Mouse (Mus musculus) liver, embryonic 15.5 days (tissue): ENCODE data around the gene Gtdc1. TPM values are rescaled to one million over a fixed set of nuclear protein-coding genes. Genes with fewer than 3 reads are reported as not detected.

ENCODE experiments used
- ATAC-seq: fragments of 200-750 bp; cut with Nextera tagmentation; 2 replicates; pipeline ENCODE4 v1.8.0; 2017; ENCODE audit warnings: moderate number of reproducible peaks, mild to moderate bottlenecking, moderate library complexity; ENCODE audit not compliant: insufficient read depth
- H3K27ac ChIP-seq: fragments of 300-500 bp; sonication (generic); replicated peaks from 2 replicates; pipeline ENCODE4 v1.5.1; 2015; ENCODE audit warnings: mild to moderate bottlenecking, inconsistent platforms
- H3K27me3 ChIP-seq: fragments of 300-500 bp; sonication (generic); 2 replicates; pipeline ENCODE4 v1.6.1; 2015; ENCODE audit warnings: mild to moderate bottlenecking, inconsistent platforms
- H3K36me3 ChIP-seq: fragments of 300-500 bp; sonication (generic); replicated peaks from 2 replicates; pipeline ENCODE4 v1.6.1; 2015; ENCODE audit warnings: moderate library complexity, mild to moderate bottlenecking, inconsistent platforms
- H3K4me1 ChIP-seq: fragments of 300-500 bp; sonication (generic); replicated peaks from 2 replicates; pipeline ENCODE4 v1.6.1; 2015; ENCODE audit warnings: inconsistent platforms
- H3K4me2 ChIP-seq: fragments of 300-500 bp; sonication (generic); 2 replicates; pipeline ENCODE4 v1.6.1; 2015; ENCODE audit warnings: moderate library complexity, mild to moderate bottlenecking, inconsistent platforms
- H3K4me3 ChIP-seq: fragments of 300-500 bp; sonication (generic); replicated peaks from 2 replicates; pipeline ENCODE4 v1.5.1; 2015; ENCODE audit warnings: mild to moderate bottlenecking, inconsistent platforms
- H3K9ac ChIP-seq: fragments of 300-500 bp; sonication (generic); 2 replicates; pipeline ENCODE4 v1.6.1; 2015; ENCODE audit warnings: moderate library complexity, mild to moderate bottlenecking, inconsistent platforms
- H3K9me3 ChIP-seq: fragments of 300-500 bp; sonication (generic); replicated peaks from 2 replicates; pipeline ENCODE4 v1.6.1; 2016; ENCODE audit warnings: inconsistent platforms
- WGBS: fragments of 180-500 bp; shearing (Covaris S2); methylation state at CpG from one replicate; pipeline ENCODE4 v1.1.7; 2015; ENCODE audit warnings: mixed read lengths; ENCODE audit not compliant: insufficient replicate concordance; 5-methylcytosine and 5-hydroxymethylcytosine counted together
- polyA plus RNA-seq: library from polyadenylated mRNA; unstranded; fragments of >200 nt; fragmentation: Nextera tagmentation; extraction: Ambion mirVana; gene quantifications from 2 replicates; pipeline ENCODE4 v1.2.1, GENCODE M21; 2015

Gene Gtdc1
- polyA plus RNA-seq, 1 experiment from 2014 or later, result 4.0 TPM

DNA sequence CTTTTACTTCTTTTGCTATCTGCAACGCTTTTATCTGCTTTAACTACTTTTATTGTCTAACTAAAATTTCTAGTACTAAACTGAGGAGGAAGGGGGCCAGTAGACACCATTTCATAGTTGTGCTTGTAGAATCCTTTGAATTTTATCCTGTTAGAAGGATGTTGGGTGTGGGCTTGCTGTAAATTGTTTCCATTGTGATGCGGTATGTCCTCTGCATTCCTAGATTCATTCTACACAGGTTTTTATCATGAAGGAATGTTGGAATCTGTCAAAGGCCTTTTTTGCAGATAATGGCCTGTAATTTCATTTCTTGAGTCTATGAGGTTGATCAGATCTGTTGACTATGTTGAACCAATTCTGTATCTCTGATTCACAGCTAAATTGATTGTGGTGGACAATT lies 146.5 kb downstream of the Gtdc1 start:
- no peaks in the 10 kb centered on the region for H3K4me1 ChIP-seq
- H3K9ac ChIP-seq, result no peak overlapping the region
- H3K4me2 ChIP-seq, result no peak overlapping the region
- H3K36me3 ChIP-seq, result no peaks in the 10 kb centered on the region
- no peak for ATAC-seq
- no peak overlapping the region for H3K4me3 ChIP-seq
- no peaks in the 10 kb centered on the region for H3K9me3 ChIP-seq
- H3K27me3 ChIP-seq, result no peaks in the 10 kb centered on the region
- H3K27ac ChIP-seq, result no peak overlapping the region
- WGBS, result 78% methylated on average over 2 of the region's 2 CpGs

DNA sequence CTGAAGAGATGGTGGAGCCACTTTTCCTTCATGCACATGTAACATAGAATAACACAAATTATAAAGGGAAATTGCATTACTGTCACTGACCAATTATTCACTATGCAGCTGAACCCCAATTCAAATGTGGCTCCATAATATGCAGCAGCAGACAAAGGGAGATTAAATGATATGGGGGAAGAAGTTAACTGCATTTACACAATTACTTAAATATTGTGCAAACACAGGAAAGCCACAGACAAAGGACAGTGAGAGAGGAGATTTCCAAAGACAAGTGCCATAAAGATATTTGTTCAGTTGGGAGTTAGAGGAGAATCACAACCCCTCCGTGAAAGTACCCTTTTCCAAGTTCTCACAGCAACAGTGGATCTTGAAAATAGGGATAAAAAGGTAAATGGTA lies 163.6 kb downstream of the Gtdc1 start:
- no peaks in the 10 kb centered on the region for H3K27me3 ChIP-seq
- 45% methylated on average over 1 of the region's 1 CpGs for WGBS
- H3K4me3 ChIP-seq, result no peak overlapping the region
- H3K27ac ChIP-seq, result no peak overlapping the region
- no peaks in the 10 kb centered on the region for H3K4me1 ChIP-seq
- no peak overlapping the region for H3K9ac ChIP-seq
- no peak for ATAC-seq
- H3K4me2 ChIP-seq, result no peak overlapping the region
- H3K9me3 ChIP-seq, result no peaks in the 10 kb centered on the region
- H3K36me3 ChIP-seq, result no peaks in the 10 kb centered on the region

DNA sequence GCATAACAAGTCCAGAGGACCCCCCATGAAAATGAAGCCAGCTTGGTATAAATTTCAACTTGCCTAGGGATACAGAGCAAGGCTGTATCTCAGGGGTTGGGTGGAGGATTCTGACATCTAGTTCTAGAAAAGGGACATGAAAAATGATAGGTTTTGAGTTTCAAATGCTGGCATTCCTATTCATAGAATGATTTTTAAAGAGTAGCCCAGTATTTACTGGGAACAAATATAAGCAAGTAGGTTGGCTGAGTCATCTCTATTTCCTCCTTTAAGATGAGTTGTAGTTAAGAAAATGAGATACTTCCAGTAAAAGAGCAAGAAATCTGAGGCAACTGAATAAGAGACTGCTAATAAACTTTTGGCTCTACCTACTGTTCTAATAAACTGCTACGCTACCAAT lies 190.8 kb downstream of the Gtdc1 start:
- no peak overlapping the region for H3K4me2 ChIP-seq
- no peak overlapping the region for H3K9ac ChIP-seq
- no peak overlapping the region for H3K27ac ChIP-seq
- no peak overlapping the region for H3K4me3 ChIP-seq
- no peaks in the 10 kb centered on the region for H3K36me3 ChIP-seq
- no peaks in the 10 kb centered on the region for H3K4me1 ChIP-seq
- no peaks in the 10 kb centered on the region for H3K27me3 ChIP-seq
- no peaks in the 10 kb centered on the region for H3K9me3 ChIP-seq
- no peak for ATAC-seq
- 75% methylated on average over 1 of the region's 1 CpGs for WGBS

DNA sequence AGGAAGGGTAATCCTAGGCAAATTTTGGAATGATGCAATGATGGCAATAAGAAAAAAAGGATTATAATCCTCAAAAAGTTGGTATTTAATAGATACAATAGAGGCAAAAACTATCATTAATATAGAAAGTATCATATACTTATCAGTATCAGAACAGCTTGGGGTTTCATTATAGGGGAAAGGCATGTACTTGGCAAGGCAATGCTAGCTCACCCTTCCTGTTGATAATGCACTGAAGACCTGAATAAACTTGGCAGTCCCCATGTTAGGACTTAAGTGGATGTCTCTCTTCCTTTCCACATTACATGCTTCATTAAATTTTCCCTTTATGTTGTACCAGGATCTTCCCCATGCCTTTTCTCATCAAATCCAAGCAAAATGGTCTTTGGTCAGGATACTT lies 206.0 kb downstream of the Gtdc1 start:
- no peaks in the 10 kb centered on the region for H3K4me1 ChIP-seq
- H3K9me3 ChIP-seq, result no peaks in the 10 kb centered on the region
- ATAC-seq, result no peak
- no peaks in the 10 kb centered on the region for H3K36me3 ChIP-seq
- H3K27me3 ChIP-seq, result no peaks in the 10 kb centered on the region
- H3K4me2 ChIP-seq, result no peak overlapping the region
- no peak overlapping the region for H3K27ac ChIP-seq
- no peak overlapping the region for H3K4me3 ChIP-seq
- H3K9ac ChIP-seq, result no peak overlapping the region

DNA sequence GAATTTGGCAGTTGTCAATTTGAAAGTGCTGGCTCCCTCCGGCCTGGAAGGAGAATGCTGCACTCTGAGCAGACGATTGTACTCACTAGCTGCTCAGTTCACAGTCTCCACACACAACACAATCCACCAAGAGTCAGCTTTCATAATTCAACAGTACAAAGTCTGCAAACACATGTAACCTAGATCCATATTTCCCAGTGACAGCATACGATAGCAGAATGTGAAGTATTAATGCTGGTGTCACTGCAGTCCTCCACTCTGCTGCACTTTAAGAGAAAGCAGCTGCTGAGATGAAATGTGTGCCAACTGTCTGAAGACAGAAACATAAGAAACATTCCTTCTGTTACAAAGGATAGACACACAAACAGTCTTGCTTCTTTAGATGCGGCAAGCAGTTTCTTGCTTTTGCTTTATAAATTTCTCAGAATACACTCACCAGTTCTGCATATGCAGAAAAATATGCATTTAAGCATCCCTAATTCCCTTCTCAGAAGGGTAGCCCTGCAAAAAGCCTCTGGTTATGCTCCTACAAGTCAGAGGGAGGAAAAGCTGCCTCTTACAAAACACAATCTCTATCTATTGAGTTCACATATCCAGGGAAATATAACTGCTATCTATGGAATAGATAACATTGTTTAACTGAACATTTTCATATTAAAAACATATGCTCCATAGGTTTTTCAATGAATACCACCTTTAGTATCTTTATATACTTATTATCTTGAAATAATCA lies 221.4 kb downstream of the Gtdc1 start:
- H3K4me1 ChIP-seq, result no peaks in the 10 kb centered on the region
- no peak overlapping the region for H3K9ac ChIP-seq
- no peak overlapping the region for H3K27ac ChIP-seq
- ATAC-seq, result no peak
- H3K36me3 ChIP-seq, result no peaks in the 10 kb centered on the region
- no peaks in the 10 kb centered on the region for H3K27me3 ChIP-seq
- H3K9me3 ChIP-seq, result no peaks in the 10 kb centered on the region
- 76% methylated on average over 4 of the region's 4 CpGs for WGBS
- H3K4me3 ChIP-seq, result no peak overlapping the region
- H3K4me2 ChIP-seq, result no peak overlapping the region

DNA sequence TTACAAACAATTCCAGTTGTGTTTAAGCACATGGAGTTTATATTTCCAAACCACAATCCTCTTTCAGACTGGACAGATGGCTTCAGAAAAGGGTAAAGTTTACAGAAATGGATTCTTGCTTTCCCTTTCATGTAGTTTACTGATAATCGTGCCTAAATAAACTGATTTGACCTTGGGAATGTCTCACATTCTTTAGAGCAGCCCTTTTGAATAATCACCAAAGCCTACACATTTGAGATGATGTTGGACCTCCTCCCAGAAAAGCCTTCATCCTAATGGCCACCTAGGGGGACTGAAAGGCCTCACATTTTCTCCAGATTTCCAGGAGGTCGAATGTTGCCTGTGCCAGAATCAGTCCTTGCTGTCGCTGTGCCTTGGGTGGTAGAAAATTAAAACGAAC lies 227.2 kb downstream of the Gtdc1 start:
- Histone ChIP-seq H3K4me2 (no peak overlapping the region), H3K27me3 (no peaks in the 10 kb centered on the region), H3K4me3 (no peak overlapping the region), H3K9me3 (no peaks in the 10 kb centered on the region), H3K27ac (no peak overlapping the region), H3K9ac (no peak overlapping the region), H3K4me1 (no peaks in the 10 kb centered on the region), H3K36me3 (no peaks in the 10 kb centered on the region)
- WGBS, result 62% methylated on average over 4 of the region's 4 CpGs
- ATAC-seq, result no peak

DNA sequence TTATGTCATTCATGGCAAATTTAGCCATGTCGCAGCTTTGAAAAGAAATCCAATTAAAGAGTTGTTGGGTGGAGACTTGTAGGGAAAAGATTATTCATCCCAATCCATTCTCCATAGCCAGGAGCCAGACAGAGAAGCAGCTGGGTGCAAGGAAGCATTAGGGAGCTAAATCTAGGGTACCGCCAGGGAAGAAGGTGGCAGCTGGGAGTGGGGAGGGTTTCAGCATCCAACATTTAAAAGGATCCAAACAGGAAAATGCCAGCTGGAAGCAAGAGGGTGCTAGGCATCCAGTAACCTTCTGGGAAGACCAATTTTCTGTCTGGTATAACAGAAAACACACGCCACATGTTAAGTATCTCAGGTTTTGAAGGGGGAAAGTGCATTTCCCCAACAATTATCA lies 231.0 kb downstream of the Gtdc1 start:
- Histone ChIP-seq H3K9me3 (no peaks in the 10 kb centered on the region), H3K9ac (no peak overlapping the region), H3K4me3 (no peak overlapping the region), H3K4me2 (no peak overlapping the region), H3K4me1 (no peaks in the 10 kb centered on the region), H3K27ac (no peak overlapping the region), H3K27me3 (no peaks in the 10 kb centered on the region), H3K36me3 (no peaks in the 10 kb centered on the region)
- no peak for ATAC-seq
- WGBS, result 74% methylated on average over 3 of the region's 3 CpGs

DNA sequence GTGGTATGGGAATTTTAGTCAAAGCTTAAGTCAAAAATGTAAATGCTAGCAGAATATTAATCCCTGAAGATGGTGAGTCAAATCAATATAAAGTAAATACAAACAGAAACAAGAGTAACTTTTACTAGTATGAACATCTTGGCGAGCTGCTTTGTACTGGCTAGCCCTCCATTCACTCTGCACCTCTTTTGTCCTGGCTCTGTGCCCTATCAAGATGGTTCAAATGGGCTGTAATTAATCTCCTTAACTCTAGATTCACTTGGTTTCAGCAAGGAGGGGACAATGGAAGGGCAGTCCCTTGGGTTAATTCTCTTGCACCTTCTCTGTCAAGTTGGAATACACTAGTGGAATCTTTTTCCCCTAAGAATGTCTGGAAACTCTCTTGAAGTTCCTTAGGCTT lies 233.6 kb downstream of the Gtdc1 start:
- Histone ChIP-seq H3K9ac (no peak overlapping the region), H3K9me3 (no peaks in the 10 kb centered on the region), H3K4me3 (no peak overlapping the region), H3K36me3 (no peaks in the 10 kb centered on the region), H3K4me2 (no peak overlapping the region), H3K4me1 (no peaks in the 10 kb centered on the region), H3K27me3 (no peaks in the 10 kb centered on the region), H3K27ac (no peak overlapping the region)
- no peak for ATAC-seq
- 53% methylated on average over 1 of the region's 1 CpGs for WGBS

DNA sequence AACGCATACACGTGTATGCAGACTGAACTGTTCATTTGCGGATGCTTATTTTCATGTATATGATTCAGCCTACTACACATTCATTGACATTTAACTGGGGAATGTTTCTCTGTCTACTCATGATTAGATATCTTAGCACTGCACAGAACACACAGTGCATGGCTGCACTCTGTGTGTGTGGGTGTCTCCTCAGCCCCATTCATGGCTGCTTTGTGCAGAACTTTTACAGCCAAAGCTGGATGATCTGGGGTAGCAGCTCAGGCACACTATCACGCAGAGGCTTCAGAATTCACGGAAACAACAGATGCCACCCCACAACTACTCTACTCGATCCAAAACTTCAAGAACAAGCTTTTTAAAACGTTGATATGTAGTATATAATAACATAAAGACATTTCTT lies 263.4 kb downstream of the Gtdc1 start:
- Histone ChIP-seq H3K36me3 (no peaks in the 10 kb centered on the region), H3K9me3 (no peaks in the 10 kb centered on the region), H3K9ac (no peak overlapping the region), H3K4me1 (no peaks in the 10 kb centered on the region), H3K4me3 (no peak overlapping the region), H3K27me3 (no peaks in the 10 kb centered on the region), H3K4me2 (no peak overlapping the region), H3K27ac (no peak overlapping the region)
- no peak for ATAC-seq
- 70% methylated on average over 7 of the region's 7 CpGs for WGBS

DNA sequence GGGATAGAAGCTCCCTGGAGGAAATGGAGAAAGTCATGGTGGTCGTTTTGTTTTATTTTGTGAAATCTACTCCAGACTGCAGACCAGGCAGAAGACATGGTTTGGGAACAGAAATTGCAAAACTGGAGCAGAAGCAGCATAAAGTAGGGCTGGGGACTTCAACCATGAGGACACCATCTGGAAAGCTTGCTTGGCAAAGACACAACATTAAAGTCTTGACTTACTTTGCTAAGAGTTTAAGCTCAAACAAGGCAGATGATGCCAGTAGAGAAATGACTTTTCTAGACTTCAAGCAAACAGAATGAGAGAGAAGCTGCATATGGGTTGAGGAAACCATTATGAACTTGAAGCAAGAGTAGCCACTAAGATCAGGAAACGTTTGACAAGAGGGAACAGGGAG lies 267.6 kb downstream of the Gtdc1 start:
- Histone ChIP-seq H3K9ac (no peak overlapping the region), H3K27ac (no peak overlapping the region), H3K4me1 (no peaks in the 10 kb centered on the region), H3K4me3 (no peak overlapping the region), H3K4me2 (no peak overlapping the region), H3K36me3 (no peaks in the 10 kb centered on the region), H3K9me3 (no peaks in the 10 kb centered on the region), H3K27me3 (no peaks in the 10 kb centered on the region)
- 39% methylated on average over 2 of the region's 2 CpGs for WGBS
- ATAC-seq, result no peak

DNA sequence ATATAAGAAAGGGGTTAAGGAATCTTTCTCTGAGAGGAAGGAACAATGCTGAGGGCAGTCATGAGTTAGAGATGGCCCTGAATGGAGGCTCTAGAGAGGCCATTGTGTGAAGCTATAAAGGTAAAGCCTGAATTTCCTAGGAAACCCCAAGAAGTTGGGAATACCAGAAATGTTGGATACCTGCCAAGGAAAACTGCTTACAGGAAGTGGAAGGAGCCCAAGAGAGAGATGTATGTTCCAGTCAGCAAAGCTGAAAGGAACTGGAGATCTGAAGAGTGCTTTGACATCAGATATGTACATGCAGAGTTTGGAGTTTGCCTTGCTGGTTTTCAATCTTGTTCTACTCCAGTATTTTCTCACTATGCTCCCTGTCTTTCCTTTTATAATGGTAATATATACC lies 268.4 kb downstream of the Gtdc1 start:
- H3K4me2 ChIP-seq, result no peak overlapping the region
- H3K4me3 ChIP-seq, result no peak overlapping the region
- no peak overlapping the region for H3K27ac ChIP-seq
- ATAC-seq, result no peak
- H3K36me3 ChIP-seq, result no peaks in the 10 kb centered on the region
- no peak overlapping the region for H3K9ac ChIP-seq
- no peaks in the 10 kb centered on the region for H3K9me3 ChIP-seq
- no peaks in the 10 kb centered on the region for H3K4me1 ChIP-seq
- no peaks in the 10 kb centered on the region for H3K27me3 ChIP-seq

DNA sequence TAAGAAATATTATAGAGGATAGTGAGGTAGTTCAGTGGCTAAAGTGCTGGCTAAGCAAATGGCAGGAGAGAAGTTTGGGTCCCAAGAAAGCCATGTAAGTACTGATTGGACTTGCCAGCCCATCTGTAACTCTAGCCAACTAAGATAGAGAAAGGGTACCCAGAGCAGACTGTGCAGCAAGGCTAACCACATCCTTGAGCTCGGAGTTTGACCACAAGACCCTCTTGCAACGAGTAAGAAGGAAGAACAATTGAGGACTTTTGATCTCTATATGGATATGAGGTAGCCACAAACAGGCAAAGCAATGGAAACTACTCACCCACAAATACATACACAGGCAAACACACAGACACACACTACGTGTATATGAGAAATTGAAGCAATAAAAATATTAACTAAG lies 278.9 kb downstream of the Gtdc1 start:
- no peak overlapping the region for H3K4me3 ChIP-seq
- no peak overlapping the region for H3K9ac ChIP-seq
- H3K27me3 ChIP-seq, result no peaks in the 10 kb centered on the region
- no peaks in the 10 kb centered on the region for H3K9me3 ChIP-seq
- no peak overlapping the region for H3K4me2 ChIP-seq
- no peaks in the 10 kb centered on the region for H3K4me1 ChIP-seq
- ATAC-seq, result no peak
- H3K36me3 ChIP-seq, result no peaks in the 10 kb centered on the region
- WGBS, result 17% methylated on average over 3 of the region's 3 CpGs
- H3K27ac ChIP-seq, result no peak overlapping the region
